Mouse (Mus musculus): ENCODE results near the gene Tmem45a2. TPM values are rescaled to one million over a fixed set of nuclear protein-coding genes. Genes with fewer than 3 reads are reported as not detected.
A peak's percentile ranks its signal among the peaks of the same experiment; 100 is the strongest.
"Not testable (repeated sequence)": the region's sequence is repeated elsewhere in the genome, so short reads cannot be mapped to it uniquely, and the experiment has no call there.

Gene Tmem45a2
- under 1 TPM in 1 of 2 experiments, not detected in 1; 0.09 TPM for total RNA-seq (2021)
- long read RNA-seq, experiment 1, result 0 reads
- long read RNA-seq, experiment 2, result 0 reads

- DNase-seq (ENCODE audit: low spot score in 2 of 2), result no peak
Measured at GRCm38 (mm10) chr16:57071132-57071639, at the start of gene Tmem45a2. Gene Tmem45a2, minus strand, starts transcription at chr16:57071372.

GRCm38 (mm10) chr16:57117562-57117961, 46.4 kb upstream of the Tmem45a2 start:
- DNase-seq (ENCODE audit: low spot score in 2 of 2), result no peak

GRCm38 (mm10) chr16:57116066-57116465, 44.9 kb upstream of the Tmem45a2 start:
- DNase-seq (ENCODE audit: low spot score in 2 of 2), result no peak

GRCm38 (mm10) chr16:57106185-57106960, 35.2 kb upstream of the Tmem45a2 start:
- no peak for DNase-seq (ENCODE audit: low spot score in 2 of 2)

GRCm38 (mm10) chr16:57101174-57101573, 30.0 kb upstream of the Tmem45a2 start:
- no peak for DNase-seq (ENCODE audit: low spot score in 2 of 2)

GRCm38 (mm10) chr16:57099572-57100237, 28.5 kb upstream of the Tmem45a2 start:
- DNase-seq (ENCODE audit: low spot score in 2 of 2), result no peak

GRCm38 (mm10) chr16:57098468-57099144, 27.4 kb upstream of the Tmem45a2 start:
- no peak for DNase-seq (ENCODE audit: low spot score in 2 of 2)

- DNase-seq (ENCODE audit: low spot score in 2 of 2), result no peak
Measured at GRCm38 (mm10) chr16:57092911-57093605, 21.9 kb upstream of the Tmem45a2 start.

GRCm38 (mm10) chr16:57092460-57092859, 21.3 kb upstream of the Tmem45a2 start:
- DNase-seq (ENCODE audit: low spot score in 2 of 2), result peak; percentile 58 to 59

- no peak for DNase-seq (ENCODE audit: low spot score in 2 of 2)
Measured at GRCm38 (mm10) chr16:57079577-57079976, 8.4 kb upstream of the Tmem45a2 start.

GRCm38 (mm10) chr16:57075986-57076385, 4.8 kb upstream of the Tmem45a2 start:
- no peak for DNase-seq (ENCODE audit: low spot score in 2 of 2)

GRCm38 (mm10) chr16:57062045-57062444, 9.1 kb downstream of the Tmem45a2 start:
- no peak for DNase-seq (ENCODE audit: low spot score in 2 of 2)

GRCm38 (mm10) chr16:57056995-57057394, 14.2 kb downstream of the Tmem45a2 start:
- DNase-seq (ENCODE audit: low spot score in 2 of 2), result no peak

GRCm38 (mm10) chr16:57049974-57050373, 21.2 kb downstream of the Tmem45a2 start:
- peak in 1 of 2 experiments; percentile 1 for DNase-seq (ENCODE audit: low spot score in 2 of 2)

GRCm38 (mm10) chr16:57038600-57038999, 32.6 kb downstream of the Tmem45a2 start:
- no peak for DNase-seq (ENCODE audit: low spot score in 2 of 2)

GRCm38 (mm10) chr16:57030150-57030885, 40.9 kb downstream of the Tmem45a2 start:
- no peak for DNase-seq (ENCODE audit: low spot score in 2 of 2)

- not testable (repeated sequence) for DNase-seq (ENCODE audit: low spot score in 2 of 2)
Measured at GRCm38 (mm10) chr16:56998283-56998682, 72.9 kb downstream of the Tmem45a2 start.

Data from left cerebral cortex, adult 18-20 months (tissue).